Mouse (Mus musculus): Measurements from ENCODE around the gene Spns2.

The Spns2 gene

GRCm38 (mm10) chr11:72411093-72411921 is 78.4 kb downstream of the Spns2 start, which contains the start of gene Smtnl2:
Smtnl2 (minus strand) TSS chr11:72411713.
- no peak for DNase-seq (ENCODE audit: low read depth)

- no peak for DNase-seq (ENCODE audit: low read depth)
Measured at GRCm38 (mm10) chr11:72410521-72411092, 79.1 kb downstream of the Spns2 start.

- DNase-seq (ENCODE audit: low read depth), result no peak
Measured at GRCm38 (mm10) chr11:72409649-72410385, 79.9 kb downstream of the Spns2 start.

GRCm38 (mm10) chr11:72408451-72409170 is 81.1 kb downstream of the Spns2 start:
- no peak for DNase-seq (ENCODE audit: low read depth)

GRCm38 (mm10) chr11:72407574-72407973 is 82.1 kb downstream of the Spns2 start:
- DNase-seq (ENCODE audit: low read depth), result no peak

- DNase-seq (ENCODE audit: low read depth), result no peak
Measured at GRCm38 (mm10) chr11:72407081-72407480, 82.6 kb downstream of the Spns2 start.

- no peak for DNase-seq (ENCODE audit: low read depth)
Measured at GRCm38 (mm10) chr11:72406079-72406675, 83.5 kb downstream of the Spns2 start.

GRCm38 (mm10) chr11:72405532-72405931 is 84.2 kb downstream of the Spns2 start:
- DNase-seq (ENCODE audit: low read depth), result no peak

- no peak for DNase-seq (ENCODE audit: low read depth)
Measured at GRCm38 (mm10) chr11:72402969-72403368, 86.7 kb downstream of the Spns2 start.

- no peak for DNase-seq (ENCODE audit: low read depth)
Measured at GRCm38 (mm10) chr11:72402017-72402416, 87.7 kb downstream of the Spns2 start.

All from 416B (cell line).